12 mouse cellular contexts compared by ENCODE assay signal in the genomic region with DNA sequence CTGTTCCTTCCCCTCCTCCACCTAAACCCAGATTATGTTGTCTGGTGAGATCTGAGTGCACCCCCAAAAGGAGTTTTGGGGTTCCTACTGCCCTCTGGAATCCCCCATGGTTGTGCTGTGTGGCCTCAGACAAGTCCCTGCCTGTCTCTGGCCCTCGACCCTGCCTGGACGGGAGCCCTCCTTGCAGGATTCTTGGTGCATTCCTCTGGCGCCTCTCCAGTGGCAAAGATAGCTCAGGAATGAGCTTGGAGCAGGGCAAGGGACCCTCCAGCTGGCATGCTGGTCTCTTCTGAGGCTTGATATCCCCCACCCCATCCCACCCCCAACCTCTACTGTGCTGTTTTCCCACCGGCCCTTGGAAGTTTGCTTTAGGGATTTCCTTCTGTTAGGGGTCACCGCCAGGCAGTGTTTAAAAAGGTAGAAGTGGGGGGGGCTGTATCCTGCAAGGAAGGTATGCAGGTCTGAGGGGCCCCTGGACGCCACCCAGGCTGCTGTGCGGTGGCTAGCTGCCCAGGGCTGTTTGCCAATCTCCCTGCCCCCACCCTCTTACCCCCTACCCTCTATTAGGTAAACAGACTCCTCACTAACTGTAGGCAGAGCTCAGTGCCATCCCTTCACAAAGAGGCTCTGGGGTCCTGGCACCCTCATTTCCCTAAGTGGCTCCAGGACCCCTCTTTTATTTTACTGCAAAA. TPM values are rescaled to one million over a fixed set of nuclear protein-coding genes. Genes with fewer than 3 reads are reported as not detected.
DNase-seq lines count a peak whose midpoint lies in the region; ATAC-seq and TF ChIP-seq lines count a peak whose summit lies in the region.
"Had no signal": no experiment of that assay in that cellular context is flagged by ENCODE, and none has a peak within 500 bp of the region (broad histone marks: within the 10 kb centered on the region; RNA-seq: fewer than 3 reads in every experiment).

No protein-coding gene starts in this region.

- TF ChIP-seq CTCF in lung, embryonic 14.5 days (IDR thresholded peaks at IDR 0.05; ENCODE audit: low read depth) = no peak
- TF ChIP-seq CTCF in lung, adult 2 months (IDR thresholded peaks at IDR 0.05; ENCODE audit: insufficient read depth, low read length) = no peak
- TF ChIP-seq CTCF in midbrain, postnatal 0 days (IDR thresholded peaks at IDR 0.05) = no peak
- TF ChIP-seq CTCF in gastrocnemius, adult 2 months (IDR thresholded peaks at IDR 0.05) = no peak

- H3K27me3 ChIP-seq in heart, embryonic 12.5 days (replicated peaks) = no peaks in the 10 kb centered on the region
- H3K27me3 ChIP-seq in lung, embryonic 14.5 days (ENCODE audit: insufficient read depth, low read length) = no peaks in the 10 kb centered on the region
- H3K27me3 ChIP-seq in limb, embryonic 10.5 days (ENCODE audit: low read depth, poor library complexity, severe bottlenecking) = no peaks in the 10 kb centered on the region
- no peaks in the 10 kb centered on the region for H3K27me3 ChIP-seq in midbrain, postnatal 0 days (ENCODE audit: insufficient read depth, low read length)
- H3K27me3 ChIP-seq: Patski had no signal

- H3K9me3 ChIP-seq in heart, embryonic 12.5 days (replicated peaks) = no peaks in the 10 kb centered on the region
- no peaks in the 10 kb centered on the region for H3K9me3 ChIP-seq in lung, embryonic 14.5 days (ENCODE audit: low read depth, low read length)
- H3K9me3 ChIP-seq in limb, embryonic 10.5 days (replicated peaks) = no peaks in the 10 kb centered on the region
- H3K9me3 ChIP-seq in midbrain, postnatal 0 days (ENCODE audit: low read length) = no peaks in the 10 kb centered on the region

- no peak overlapping the region for H3K4me3 ChIP-seq in heart, embryonic 12.5 days
- no peak overlapping the region for H3K4me3 ChIP-seq in lung, embryonic 14.5 days (ENCODE audit: low read depth, low read length)
- no peak overlapping the region for H3K4me3 ChIP-seq in lung, adult 2 months (replicated peaks; ENCODE audit: extremely low read depth, low read depth, low read length)
- no peak overlapping the region for H3K4me3 ChIP-seq in limb, embryonic 10.5 days
- no peak overlapping the region for H3K4me3 ChIP-seq in midbrain, postnatal 0 days (ENCODE audit: low read depth, low read length)
- no peak overlapping the region for H3K4me3 ChIP-seq in gastrocnemius, adult 2 months

- DNase-seq in heart, adult 11 months = no peak
- peak; percentile 71 for DNase-seq in lung, embryonic 14.5 days
- no peak for DNase-seq in lung, adult 2 months
- no peak for DNase-seq in limb, embryonic 10.5 days (ENCODE audit: low spot score)
- DNase-seq in midbrain, postnatal 0 days (ENCODE audit: low spot score) = no peak
- DNase-seq in gastrocnemius, adult 2 months = no peak
- DNase-seq: adrenal gland, postnatal 10 days; cerebellum, adult 11-12 months had no signal

- TF ChIP-seq POLR2A in lung, adult 2 months (IDR thresholded peaks at IDR 0.05; ENCODE audit: borderline replicate concordance, extremely low read depth, low read depth, low read length) = no peak

- 0 out of 2 replicates have a peak overlapping the region, but pooled peaks have one; percentile 27 for H3K4me2 ChIP-seq in heart, embryonic 12.5 days
- peak overlapping the region; percentile 4; the same call in 1 of the 2 replicates for H3K4me2 ChIP-seq in lung, embryonic 14.5 days
- H3K4me2 ChIP-seq in midbrain, postnatal 0 days (ENCODE audit: low read depth, low read length, poor library complexity, severe bottlenecking) = no peak overlapping the region
- H3K4me2 ChIP-seq: liver, embryonic 11.5 days had no signal

- peaks cover 30% of the 10 kb centered on the region for H3K4me1 ChIP-seq in heart, embryonic 12.5 days (replicated peaks)
- H3K4me1 ChIP-seq in lung, embryonic 14.5 days (ENCODE audit: insufficient read depth) = peaks cover 27% of the 10 kb centered on the region; the same call in 1 of the 2 replicates
- H3K4me1 ChIP-seq in lung, adult 2 months (ENCODE audit: control insufficient read depth, insufficient read depth, low read length) = peaks cover 16% of the 10 kb centered on the region
- no peaks in the 10 kb centered on the region for H3K4me1 ChIP-seq in limb, embryonic 10.5 days
- peaks cover 15% of the 10 kb centered on the region for H3K4me1 ChIP-seq in midbrain, postnatal 0 days (ENCODE audit: insufficient read depth, low read length)

- intact Hi-C loops in gastrocnemius, adult 2 months (cut with DNase I) = no loop called here

- H3K9ac ChIP-seq in heart, embryonic 12.5 days = peak overlapping the region; percentile 33; the same call in 1 of the 2 replicates
- no peak overlapping the region for H3K9ac ChIP-seq in lung, embryonic 14.5 days
- no peak overlapping the region for H3K9ac ChIP-seq in midbrain, postnatal 0 days (replicated peaks; ENCODE audit: low read length, poor library complexity, severe bottlenecking)

- 21% methylated on average over 7 of the region's 7 CpGs for WGBS in heart, embryonic 12.5 days
- 21% methylated on average over 7 of the region's 7 CpGs for WGBS in lung, embryonic 14.5 days
- WGBS in lung, adult 2 months = 35% methylated on average over 7 of the region's 7 CpGs
- WGBS in limb, embryonic 10.5 days = 59% methylated on average over 7 of the region's 7 CpGs
- 35% methylated on average over 7 of the region's 7 CpGs for WGBS in midbrain, postnatal 0 days

- H3K27ac ChIP-seq in heart, embryonic 12.5 days (ENCODE audit: poor library complexity, severe bottlenecking) = no peak overlapping the region
- peak overlapping the region; percentile 63; the same call in 1 of the 2 replicates for H3K27ac ChIP-seq in lung, embryonic 14.5 days (ENCODE audit: low read depth)
- 0 out of 2 replicates have a peak overlapping the region, but pooled peaks have one; percentile 19 for H3K27ac ChIP-seq in limb, embryonic 10.5 days
- peak overlapping the region; percentile 52 for H3K27ac ChIP-seq in midbrain, postnatal 0 days (ENCODE audit: low read depth, low read length)
- H3K27ac ChIP-seq in gastrocnemius, adult 2 months = no peak overlapping the region

- no peaks in the 10 kb centered on the region for H3K36me3 ChIP-seq in heart, embryonic 12.5 days
- H3K36me3 ChIP-seq in lung, embryonic 14.5 days (ENCODE audit: insufficient read depth) = no peaks in the 10 kb centered on the region
- H3K36me3 ChIP-seq in limb, embryonic 10.5 days = no peaks in the 10 kb centered on the region
- H3K36me3 ChIP-seq in midbrain, postnatal 0 days (ENCODE audit: insufficient read depth, low read length) = no peaks in the 10 kb centered on the region

- peak; percentile 61; the same call in 1 of the 2 replicates for ATAC-seq in heart, embryonic 12.5 days (ENCODE audit: insufficient number of reproducible peaks, low FRiP score)
- peak; percentile 44; the same call in 1 of the 2 replicates for ATAC-seq in lung, embryonic 14.5 days (ENCODE audit: insufficient read depth)
- 0 out of 2 replicates have a peak, but pooled peaks have one; percentile 23 for ATAC-seq in midbrain, postnatal 0 days (ENCODE audit: low FRiP score)
- ATAC-seq in monocyte, adult 5-6 weeks (replicated peaks; ENCODE audit: insufficient number of reproducible peaks, low FRiP score, low TSS enrichment, poor library complexity, severe bottlenecking) = no peak
- ATAC-seq: Patski had no signal

RNA-seq across cellular contexts. Expression of a gene that starts 31.0 kb away (rescaled TPM):
- polyA plus RNA-seq in heart, embryonic 12.5 days (2016; fragmentation: Nextera tagmentation; extraction: Ambion mirVana) = 34.4 and 37.4 TPM in 2 replicates
- polyA plus RNA-seq in lung, embryonic 14.5 days (2014; fragmentation: Nextera tagmentation; extraction: Ambion mirVana) = 40.9 and 46.0 TPM in 2 replicates
- polyA plus RNA-seq in lung, adult 2 months (2012; rRNA removed) = 91.5 and 105 TPM in 2 replicates
- 26.8 and 28.8 TPM in 2 replicates for polyA plus RNA-seq in limb, embryonic 10.5 days (2016; fragmentation: Nextera tagmentation; extraction: Ambion mirVana)
- 64.0 and 67.7 TPM in 2 replicates for total RNA-seq in midbrain, postnatal 0 days (2014; rRNA removed)
- polyA plus RNA-seq in midbrain, postnatal 0 days (2015; fragmentation: Nextera tagmentation; extraction: Ambion mirVana) = 53.8 and 54.5 TPM in 2 replicates
- 1.1 to 1.7 TPM in 2 of 3 replicates, not detected in the other for total RNA-seq in monocyte, adult 5-6 weeks (2017)
- 10 to 100 TPM; 17.8 to 27.4 TPM for total RNA-seq in gastrocnemius, adult 2 months (2021)

Comparison
In these comparisons a context has a peak if more than half of its experiments do, and no peak if none do; other contexts are left out.
1. H3K27ac ChIP-seq: peak in lung, embryonic 14.5 days (single experiment), limb, embryonic 10.5 days (single experiment) and midbrain, postnatal 0 days (single experiment); none in heart, embryonic 12.5 days (single experiment) and gastrocnemius, adult 2 months (single experiment).